Mouse (Mus musculus) liver, embryonic 14.5 days (tissue): ENCODE measurements around the gene Ap5s1. TPM values are rescaled to one million over a fixed set of nuclear protein-coding genes. Genes with fewer than 3 reads are reported as not detected.

ENCODE experiments used
- ATAC-seq: fragments of 200-750 bp; cut with Nextera tagmentation; 2 replicates; pipeline ENCODE4 v1.8.0; 2017; ENCODE audit warnings: moderate number of reproducible peaks, mild to moderate bottlenecking, moderate library complexity; ENCODE audit not compliant: insufficient read depth
- DNase-seq, 3 experiments: peaks; one replicate each; pipeline ENCODE4 v3.0.0-alpha.2; 2012 to 2013; ENCODE audit warnings: low read depth in 3 of 3, low spot score in 3 of 3
- H3K27ac ChIP-seq: fragments of 300-500 bp; sonication (generic); 2 replicates; pipeline ENCODE4 v1.5.1; 2014; ENCODE audit warnings: moderate library complexity, mild to moderate bottlenecking, control low read depth, inconsistent platforms
- H3K27me3 ChIP-seq: fragments of 300-500 bp; sonication (generic); 2 replicates; pipeline ENCODE4 v1.6.1; 2014; ENCODE audit warnings: mild to moderate bottlenecking, low read length, moderate library complexity; ENCODE audit not compliant: control insufficient read depth, insufficient read depth
- H3K36me3 ChIP-seq: fragments of 300-500 bp; sonication (generic); replicated peaks from 2 replicates; pipeline ENCODE4 v1.6.1; 2014; ENCODE audit warnings: low read depth; ENCODE audit not compliant: control insufficient read depth, insufficient read depth
- H3K4me1 ChIP-seq, 2 experiments: fragments of 200-500 bp in 1 of 2; fragments of 300-500 bp in 1 of 2; sonication (generic) in 1 of 2; replicated peaks; 2 replicates each; pipeline ENCODE4 v1.6.1; 2012 to 2014; ENCODE audit warnings: antibody characterized with exemption in 1 of 2, inconsistent platforms in 1 of 2, low read length in 1 of 2; ENCODE audit not compliant: control insufficient read depth in 2 of 2, insufficient read depth in 2 of 2
- H3K4me2 ChIP-seq: fragments of 300-500 bp; sonication (generic); 2 replicates; pipeline ENCODE4 v1.6.1; 2014; ENCODE audit warnings: low read depth, mild to moderate bottlenecking, control low read depth, moderate library complexity
- H3K4me3 ChIP-seq, 2 experiments: fragments of 200-500 bp in 1 of 2; fragments of 300-500 bp in 1 of 2; sonication (generic) in 1 of 2; 2 replicates each; pipeline ENCODE4 v1.5.1; 2012 to 2014; ENCODE audit warnings: low read depth in 2 of 2, low read length in 2 of 2, mild to moderate bottlenecking in 2 of 2, control low read depth in 1 of 2, inconsistent platforms in 1 of 2, moderate library complexity in 1 of 2; ENCODE audit not compliant: insufficient read depth in 1 of 2
- H3K9ac ChIP-seq: fragments of 300-500 bp; sonication (generic); replicated peaks from 2 replicates; pipeline ENCODE4 v1.6.1; 2014; ENCODE audit warnings: mild to moderate bottlenecking, control low read depth, moderate library complexity
- H3K9me3 ChIP-seq: fragments of 300-500 bp; sonication (generic); 2 replicates; pipeline ENCODE4 v1.6.1; 2016; ENCODE audit warnings: low read length, mixed read lengths; ENCODE audit not compliant: control insufficient read depth
- CTCF ChIP-seq: IDR thresholded peaks from 2 replicates; pipeline ENCODE4 v1.5.1; 2016; ENCODE audit warnings: antibody characterized with exemption, low read depth, control low read depth
- EP300 ChIP-seq: IDR thresholded peaks from 2 replicates; pipeline ENCODE4 v1.6.1; 2016; ENCODE audit warnings: antibody characterized with exemption, low read depth
- WGBS: fragments of 180-500 bp; shearing (Covaris S2); extraction: QIAGEN DNeasy Blood & Tissue Kit; methylation state at CpG from one replicate; pipeline ENCODE4 v1.1.7; 2014; ENCODE audit not compliant: insufficient replicate concordance; 5-methylcytosine and 5-hydroxymethylcytosine counted together
- polyA plus RNA-seq, 2 experiments: library from polyadenylated mRNA; depleted of rRNA in 1 of 2; stranded (reverse) in 1 of 2; unstranded in 1 of 2; fragments of >200 nt; fragmentation: Nextera tagmentation in 1 of 2; extraction: Ambion mirVana in 1 of 2; gene quantifications; 2 replicates each; pipeline versions ENCODE4 v1.2.1 to v1.2.3; 2012 to 2014

The Ap5s1 gene
- polyA plus RNA-seq, 2 experiments, result 13.1 to 20.0 TPM

DNA sequence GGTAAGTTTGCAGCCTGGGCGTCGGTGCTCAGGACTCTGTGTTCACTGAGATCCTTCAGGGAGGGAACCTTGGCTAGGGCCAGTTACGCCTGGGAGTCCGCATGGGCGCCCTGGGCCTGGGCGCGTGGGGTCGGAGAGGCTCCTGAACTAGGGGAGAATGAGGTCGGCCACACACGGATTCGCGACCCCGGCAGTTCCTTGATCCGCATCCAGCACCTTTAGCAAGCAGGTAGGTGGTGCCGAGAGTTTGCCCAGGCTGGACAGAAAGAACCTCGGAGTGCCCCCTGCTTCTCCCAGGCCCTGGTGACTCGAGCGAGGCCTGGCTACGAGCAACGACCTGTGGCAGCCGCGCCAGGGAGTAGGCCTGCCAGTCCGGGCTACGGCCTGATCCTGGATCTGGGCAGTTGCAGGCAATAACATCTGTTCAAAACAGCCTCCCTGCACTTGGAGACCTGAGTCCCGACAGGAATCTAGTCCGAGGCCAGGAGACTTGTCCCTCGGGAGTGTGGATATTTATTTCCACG is 27.3 kb downstream of the Ap5s1 start:
- Histone ChIP-seq H3K27ac (peak overlapping the region; percentile 79), H3K4me2 (peak overlapping the region; percentile 88), H3K9me3 (no peaks in the 10 kb centered on the region), H3K9ac (peak overlapping the region; percentile 86), H3K27me3 (no peaks in the 10 kb centered on the region), H3K4me1 (peaks cover 31 to 37% of the 10 kb centered on the region in 2 experiments), H3K4me3 (peak overlapping the region; percentile 65 to 73), H3K36me3 (peaks cover under 1% of the 10 kb centered on the region; the same call in 1 of the 2 replicates)
- WGBS, result 12% methylated on average over 28 of the region's 28 CpGs
- TF ChIP-seq EP300 (no peak), CTCF (no peak)
- ATAC-seq (peak; percentile 52), DNase-seq (no peak)

DNA sequence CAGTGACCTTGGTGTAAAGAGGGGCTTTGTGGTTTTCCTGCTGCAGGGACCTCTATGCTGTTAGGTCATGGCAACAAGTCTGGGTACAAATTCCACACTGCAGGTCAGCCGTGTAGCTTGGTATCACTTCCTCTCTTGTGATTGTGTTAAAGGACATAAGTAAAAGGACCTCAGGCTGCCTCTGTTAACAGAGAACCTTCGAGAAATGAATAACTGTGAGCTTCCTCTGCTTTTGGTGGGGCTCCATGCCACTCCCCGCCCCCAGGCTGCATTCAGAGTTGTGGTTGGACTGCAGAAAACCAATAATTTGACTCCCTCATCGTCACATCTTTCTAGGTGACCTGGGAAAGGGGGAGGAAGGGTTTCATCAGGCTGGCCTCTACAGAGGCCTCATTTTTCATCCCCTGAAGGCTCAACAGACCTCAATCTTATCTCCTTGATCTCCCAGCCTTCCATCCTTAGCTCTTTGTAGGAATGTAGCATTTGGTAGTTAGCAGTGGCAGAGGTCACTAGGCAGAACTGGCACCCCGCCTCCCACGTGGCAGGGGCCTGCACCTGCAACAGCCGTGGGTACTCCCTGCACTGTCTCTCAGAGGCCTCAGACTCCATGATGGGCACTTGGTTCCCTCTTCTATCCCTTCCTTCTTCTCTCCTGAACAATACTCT is 28.2 kb downstream of the Ap5s1 start:
- DNase-seq (peak in 1 of 3 experiments; percentile 55), ATAC-seq (no peak)
- H3K4me3 ChIP-seq, result peak overlapping the region; percentile 65 to 73
- H3K9me3 ChIP-seq, result no peaks in the 10 kb centered on the region
- WGBS, result 34% methylated on average over 7 of the region's 7 CpGs
- H3K36me3 ChIP-seq, result peaks cover 7% of the 10 kb centered on the region
- no peaks in the 10 kb centered on the region for H3K27me3 ChIP-seq
- H3K4me1 ChIP-seq, result peaks cover 31 to 40% of the 10 kb centered on the region in 2 experiments
- H3K27ac ChIP-seq, result peak overlapping the region; percentile 79
- H3K4me2 ChIP-seq, result peak overlapping the region; percentile 88
- H3K9ac ChIP-seq, result peak overlapping the region; percentile 86
- no peak for TF ChIP-seq EP300
- no peak for TF ChIP-seq CTCF

DNA sequence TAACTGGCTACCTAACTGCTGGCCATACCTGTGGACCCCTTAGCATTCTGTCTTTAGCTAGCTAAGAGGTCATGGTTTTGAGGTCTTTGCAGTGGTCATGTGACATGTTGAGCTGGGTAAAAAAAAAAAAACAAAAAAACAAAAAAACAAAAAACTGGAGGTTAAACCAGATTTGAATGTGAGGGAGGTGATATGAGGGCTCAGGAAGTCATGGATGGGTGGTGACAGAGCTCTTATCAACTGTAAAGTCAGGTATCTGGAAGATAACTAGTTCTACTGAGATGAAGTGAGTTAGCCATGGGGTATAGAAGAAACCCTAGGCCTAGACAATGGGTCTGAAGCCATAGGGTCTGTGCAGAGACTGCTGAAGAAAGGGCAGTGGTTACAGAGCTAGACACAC is 35.3 kb downstream of the Ap5s1 start:
- Histone ChIP-seq H3K27me3 (no peaks in the 10 kb centered on the region), H3K4me3 (no peak overlapping the region), H3K4me2 (no peak overlapping the region), H3K27ac (no peak overlapping the region), H3K36me3 (peaks cover 70% of the 10 kb centered on the region), H3K9me3 (no peaks in the 10 kb centered on the region), H3K4me1 (peaks cover 5 to 24% of the 10 kb centered on the region in 2 experiments), H3K9ac (no peak overlapping the region)
- DNase-seq (no peak), ATAC-seq (peak; percentile 14; the same call in 1 of the 2 replicates)
- TF ChIP-seq EP300 (no peak), CTCF (no peak)

- TF ChIP-seq CTCF, result no peak
- TF ChIP-seq EP300, result no peak
- Histone ChIP-seq H3K27ac (no peak overlapping the region), H3K36me3 (peaks cover 76% of the 10 kb centered on the region), H3K27me3 (no peaks in the 10 kb centered on the region), H3K4me1 (peaks cover 5 to 24% of the 10 kb centered on the region in 2 experiments), H3K4me2 (no peak overlapping the region), H3K9ac (no peak overlapping the region), H3K4me3 (no peak overlapping the region), H3K9me3 (no peaks in the 10 kb centered on the region)
- no peak for DNase-seq
- WGBS, result 15% methylated on average over 7 of the region's 7 CpGs
- peak; percentile 42; the same call in 1 of the 2 replicates for ATAC-seq
These were observed 36.1 kb downstream of the Ap5s1 start for GRCm38 (mm10) chr2:131242929-131243328.

- Histone ChIP-seq H3K4me3 (no peak overlapping the region), H3K27ac (peak overlapping the region; percentile 72), H3K4me1 (peaks cover 32 to 35% of the 10 kb centered on the region in 2 experiments), H3K27me3 (no peaks in the 10 kb centered on the region), H3K9ac (peak overlapping the region; percentile 51), H3K4me2 (peak overlapping the region; percentile 44), H3K36me3 (no peaks in the 10 kb centered on the region; the same call in 1 of the 2 replicates), H3K9me3 (no peaks in the 10 kb centered on the region)
- peak; percentile 89 for ATAC-seq
- 4% methylated on average over 7 of the region's 7 CpGs for WGBS
- DNase-seq, result peak; percentile 77 to 82 (median 79)
- TF ChIP-seq CTCF (peak; percentile 96), EP300 (peak; percentile 77)
These were observed 46.9 kb downstream of the Ap5s1 start for GRCm38 (mm10) chr2:131253681-131254328.
